Mouse (Mus musculus) embryonic facial prominence, embryonic 10.5 days (tissue): ENCODE results near the gene Eef1akmt2. TPM values are rescaled to one million over a fixed set of nuclear protein-coding genes. Genes with fewer than 3 reads are reported as not detected.
A peak's percentile ranks its signal among the peaks of the same experiment; 100 is the strongest.

Experiments used
- DNase-seq: peaks from one replicate; pipeline ENCODE4 v3.0.0-alpha.2; 2017; ENCODE audit warnings: low spot score
- H3K27ac ChIP-seq: fragments of 300-500 bp; sonication (generic); replicated peaks from 2 replicates; pipeline ENCODE4 v1.5.1; 2016; ENCODE audit warnings: mild to moderate bottlenecking
- H3K27me3 ChIP-seq: fragments of 300-500 bp; sonication (generic); replicated peaks from 2 replicates; pipeline ENCODE4 v1.6.1; 2016; ENCODE audit warnings: low read depth, mild to moderate bottlenecking; ENCODE audit not compliant: poor library complexity, severe bottlenecking
- H3K36me3 ChIP-seq: fragments of 300-500 bp; sonication (generic); replicated peaks from 2 replicates; pipeline ENCODE4 v1.6.1; 2016; ENCODE audit warnings: mild to moderate bottlenecking, moderate library complexity
- H3K4me1 ChIP-seq: fragments of 300-500 bp; sonication (generic); 2 replicates; pipeline ENCODE4 v1.6.1; 2016
- H3K4me3 ChIP-seq: fragments of 300-500 bp; sonication (generic); 2 replicates; pipeline ENCODE4 v1.5.1; 2016; ENCODE audit warnings: mild to moderate bottlenecking, moderate library complexity
- H3K9me3 ChIP-seq: fragments of 300-500 bp; sonication (generic); 2 replicates; pipeline ENCODE4 v1.6.1; 2016; ENCODE audit warnings: mild to moderate bottlenecking
- WGBS: fragments of 180-500 bp; shearing (Covaris S2); methylation state at CpG from one replicate; pipeline ENCODE4 v1.1.7; 2016; 5-methylcytosine and 5-hydroxymethylcytosine counted together
- polyA plus RNA-seq: library from polyadenylated mRNA; unstranded; fragments of >200 nt; fragmentation: Nextera tagmentation; extraction: Ambion mirVana; gene quantifications from 2 replicates; pipeline ENCODE4 v1.2.1, GENCODE M21; 2016

The Eef1akmt2 gene
- polyA plus RNA-seq, 1 experiment from 2014 or later, result 72.1 TPM

DNA sequence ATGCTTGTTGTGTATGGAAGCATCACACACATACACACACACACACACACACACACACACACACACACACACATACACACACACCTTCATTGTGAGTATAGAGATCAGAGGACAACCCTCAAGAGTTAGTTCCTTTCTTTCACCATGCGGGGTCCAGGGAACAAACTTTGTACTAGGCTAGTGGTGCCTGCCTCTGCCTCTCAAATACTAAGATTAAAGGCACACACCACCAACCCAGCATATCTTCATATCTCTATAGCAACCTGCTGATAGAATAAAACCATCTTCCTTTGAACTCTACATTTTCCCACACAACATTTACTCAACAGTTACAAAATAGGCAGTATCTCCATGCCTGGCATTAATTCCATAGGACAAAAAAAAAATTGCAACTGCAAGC, 3.6 kb upstream of the Eef1akmt2 start:
- 78% methylated on average over 1 of the region's 1 CpGs for WGBS
- no peak for DNase-seq
- peaks cover 29% of the 10 kb centered on the region for H3K4me1 ChIP-seq
- H3K36me3 ChIP-seq, result no peaks in the 10 kb centered on the region
- H3K27me3 ChIP-seq, result no peaks in the 10 kb centered on the region
- H3K9me3 ChIP-seq, result no peaks in the 10 kb centered on the region
- H3K27ac ChIP-seq, result no peak overlapping the region
- no peak overlapping the region for H3K4me3 ChIP-seq

DNA sequence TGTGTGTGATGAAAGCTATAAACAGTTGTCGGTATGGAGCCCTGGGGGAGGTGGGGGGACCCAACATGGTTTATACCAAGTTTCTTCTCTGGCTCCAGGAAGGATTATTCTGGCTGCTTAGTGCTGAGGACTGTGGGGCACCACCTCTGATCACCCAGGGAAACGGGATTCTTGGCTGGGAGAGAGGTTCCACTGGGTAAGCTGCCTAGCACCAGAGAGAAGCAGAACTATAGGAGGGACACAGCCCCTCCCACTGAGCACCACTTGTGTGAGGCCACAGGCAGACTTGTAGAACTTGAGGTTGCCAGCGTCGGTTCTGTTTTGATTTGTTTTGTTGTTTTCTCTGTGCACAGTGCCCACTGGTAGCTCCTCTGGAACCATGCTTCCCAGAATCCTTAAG, 1.5 kb upstream of the Eef1akmt2 start:
- no peak for DNase-seq
- Histone ChIP-seq H3K9me3 (no peaks in the 10 kb centered on the region), H3K4me3 (no peak overlapping the region), H3K4me1 (peaks cover 20% of the 10 kb centered on the region), H3K27ac (no peak overlapping the region), H3K36me3 (peaks cover 18% of the 10 kb centered on the region), H3K27me3 (no peaks in the 10 kb centered on the region)
- 71% methylated on average over 4 of the region's 4 CpGs for WGBS

- Histone ChIP-seq H3K4me3 (no peak overlapping the region), H3K36me3 (peaks cover 24% of the 10 kb centered on the region), H3K9me3 (no peaks in the 10 kb centered on the region), H3K27ac (no peak overlapping the region), H3K4me1 (peaks cover 19% of the 10 kb centered on the region), H3K27me3 (no peaks in the 10 kb centered on the region)
- no peak for DNase-seq
- 87% methylated on average over 6 of the region's 6 CpGs for WGBS
These were observed 888 bp upstream of the Eef1akmt2 start for GRCm38 (mm10) chr7:132853361-132853760.

GRCm38 (mm10) chr7:132843152-132843551, 9.3 kb downstream of the Eef1akmt2 start:
- no peak overlapping the region for H3K27ac ChIP-seq
- H3K4me3 ChIP-seq, result no peak overlapping the region
- no peaks in the 10 kb centered on the region for H3K27me3 ChIP-seq
- H3K9me3 ChIP-seq, result no peaks in the 10 kb centered on the region
- no peak for DNase-seq
- 92% methylated on average over 3 of the region's 3 CpGs for WGBS
- H3K4me1 ChIP-seq, result no peaks in the 10 kb centered on the region
- H3K36me3 ChIP-seq, result peaks cover 71% of the 10 kb centered on the region

- Histone ChIP-seq H3K4me1 (no peaks in the 10 kb centered on the region), H3K4me3 (no peak overlapping the region), H3K9me3 (no peaks in the 10 kb centered on the region), H3K36me3 (peaks cover 64% of the 10 kb centered on the region), H3K27me3 (no peaks in the 10 kb centered on the region), H3K27ac (no peak overlapping the region)
- 86% methylated on average over 1 of the region's 1 CpGs for WGBS
- no peak for DNase-seq
These were observed 10.0 kb downstream of the Eef1akmt2 start for GRCm38 (mm10) chr7:132842455-132842854.

GRCm38 (mm10) chr7:132841287-132841686, 11.2 kb downstream of the Eef1akmt2 start:
- no peaks in the 10 kb centered on the region for H3K27me3 ChIP-seq
- DNase-seq, result no peak
- H3K4me1 ChIP-seq, result no peaks in the 10 kb centered on the region
- H3K36me3 ChIP-seq, result peaks cover 59% of the 10 kb centered on the region
- WGBS, result 82% methylated on average over 5 of the region's 5 CpGs
- no peak overlapping the region for H3K4me3 ChIP-seq
- no peak overlapping the region for H3K27ac ChIP-seq
- no peaks in the 10 kb centered on the region for H3K9me3 ChIP-seq

GRCm38 (mm10) chr7:132830955-132831354, 21.5 kb downstream of the Eef1akmt2 start:
- 93% methylated on average over 4 of the region's 4 CpGs for WGBS
- H3K36me3 ChIP-seq, result peaks cover 78% of the 10 kb centered on the region

GRCm38 (mm10) chr7:132824346-132825022, 28.0 kb downstream of the Eef1akmt2 start:
- Histone ChIP-seq H3K4me3 (no peak overlapping the region), H3K27me3 (no peaks in the 10 kb centered on the region), H3K36me3 (peaks cover 55% of the 10 kb centered on the region), H3K9me3 (no peaks in the 10 kb centered on the region), H3K4me1 (no peaks in the 10 kb centered on the region), H3K27ac (no peak overlapping the region)
- 23% methylated on average over 1 of the region's 1 CpGs for WGBS
- DNase-seq, result no peak

More at GRCm38 (mm10) chr7:132830955-132831354, 21.5 kb downstream of the Eef1akmt2 start:
- no peaks in the 10 kb centered on the region for H3K27me3 ChIP-seq
- H3K4me3 ChIP-seq, result no peak overlapping the region
- DNase-seq, result no peak
- H3K27ac ChIP-seq, result no peak overlapping the region
- H3K4me1 ChIP-seq, result no peaks in the 10 kb centered on the region
- no peaks in the 10 kb centered on the region for H3K9me3 ChIP-seq

DNA sequence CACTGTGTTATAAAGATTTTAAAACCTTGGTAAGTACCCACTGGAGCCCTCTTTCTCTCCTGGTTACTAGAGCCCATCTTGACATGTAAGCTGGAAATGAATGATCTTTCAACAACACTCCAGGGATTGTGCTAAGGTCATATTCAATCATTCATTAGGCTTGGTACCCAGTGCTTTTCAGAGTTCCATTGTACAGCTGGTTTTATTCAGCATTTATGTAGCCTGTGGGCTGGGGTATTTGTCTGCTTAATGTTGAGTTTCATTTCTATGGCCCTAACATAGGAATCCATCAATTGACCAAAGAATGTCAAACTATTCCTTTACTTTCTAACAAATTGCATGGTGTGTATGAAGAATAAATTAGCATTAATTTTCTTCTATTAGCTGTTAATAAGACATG, 28.6 kb downstream of the Eef1akmt2 start:
- Histone ChIP-seq H3K27ac (no peak overlapping the region), H3K9me3 (no peaks in the 10 kb centered on the region), H3K4me1 (no peaks in the 10 kb centered on the region), H3K4me3 (no peak overlapping the region), H3K27me3 (no peaks in the 10 kb centered on the region), H3K36me3 (peaks cover 53% of the 10 kb centered on the region)
- DNase-seq, result no peak

- Histone ChIP-seq H3K9me3 (no peaks in the 10 kb centered on the region), H3K36me3 (peaks cover 28% of the 10 kb centered on the region), H3K27me3 (no peaks in the 10 kb centered on the region), H3K4me1 (peaks cover 8% of the 10 kb centered on the region), H3K27ac (no peak overlapping the region), H3K4me3 (no peak overlapping the region)
- no peak for DNase-seq
- WGBS, result 83% methylated on average over 3 of the region's 3 CpGs
These were observed 31.8 kb downstream of the Eef1akmt2 start for GRCm38 (mm10) chr7:132820692-132821091.

GRCm38 (mm10) chr7:132817056-132817455, 35.4 kb downstream of the Eef1akmt2 start:
- DNase-seq, result no peak
- peaks cover 12% of the 10 kb centered on the region for H3K36me3 ChIP-seq
- no peak overlapping the region for H3K27ac ChIP-seq
- H3K27me3 ChIP-seq, result no peaks in the 10 kb centered on the region
- WGBS, result 93% methylated on average over 6 of the region's 6 CpGs
- H3K4me1 ChIP-seq, result peaks cover 44% of the 10 kb centered on the region
- no peaks in the 10 kb centered on the region for H3K9me3 ChIP-seq
- no peak overlapping the region for H3K4me3 ChIP-seq

DNA sequence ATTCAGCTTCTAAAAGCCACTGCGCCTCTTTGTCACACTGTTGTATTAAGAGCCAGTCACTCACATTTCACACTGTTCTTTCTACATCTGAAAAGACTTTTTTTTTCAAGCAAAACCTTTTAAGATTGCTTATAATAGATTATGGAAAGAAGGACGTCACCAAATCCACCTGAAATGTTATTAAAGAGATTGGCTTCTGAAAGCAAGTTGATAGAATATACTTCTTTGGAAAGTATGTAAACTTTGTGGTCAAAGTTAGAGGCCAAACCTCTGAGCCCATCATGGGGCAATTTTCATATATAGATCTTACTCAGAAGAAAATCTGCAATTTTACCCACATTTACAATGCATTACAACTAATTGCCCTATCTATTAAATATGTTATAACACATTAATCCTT, 35.9 kb downstream of the Eef1akmt2 start:
- DNase-seq, result no peak
- no peaks in the 10 kb centered on the region for H3K9me3 ChIP-seq
- no peak overlapping the region for H3K27ac ChIP-seq
- peaks cover 12% of the 10 kb centered on the region for H3K36me3 ChIP-seq
- H3K27me3 ChIP-seq, result no peaks in the 10 kb centered on the region
- H3K4me3 ChIP-seq, result no peak overlapping the region
- 74% methylated on average over 2 of the region's 2 CpGs for WGBS
- H3K4me1 ChIP-seq, result peaks cover 49% of the 10 kb centered on the region

GRCm38 (mm10) chr7:132815081-132815480, 37.4 kb downstream of the Eef1akmt2 start:
- WGBS, result 34% methylated on average over 5 of the region's 5 CpGs
- Histone ChIP-seq H3K4me1 (peaks cover 63% of the 10 kb centered on the region), H3K36me3 (peaks cover 5% of the 10 kb centered on the region), H3K4me3 (peak overlapping the region; percentile 23; the same call in 1 of the 2 replicates), H3K27me3 (no peaks in the 10 kb centered on the region), H3K9me3 (no peaks in the 10 kb centered on the region), H3K27ac (peak overlapping the region; percentile 73)
- DNase-seq, result peak; percentile 65
